Mouse (Mus musculus) embryo, embryonic 11 days (tissue): ENCODE data around the gene Nckap5.

Experiments
- DNase-seq: peaks from one replicate; pipeline ENCODE4 v3.0.0-alpha.2; 2015

Gene Nckap5

DNA sequence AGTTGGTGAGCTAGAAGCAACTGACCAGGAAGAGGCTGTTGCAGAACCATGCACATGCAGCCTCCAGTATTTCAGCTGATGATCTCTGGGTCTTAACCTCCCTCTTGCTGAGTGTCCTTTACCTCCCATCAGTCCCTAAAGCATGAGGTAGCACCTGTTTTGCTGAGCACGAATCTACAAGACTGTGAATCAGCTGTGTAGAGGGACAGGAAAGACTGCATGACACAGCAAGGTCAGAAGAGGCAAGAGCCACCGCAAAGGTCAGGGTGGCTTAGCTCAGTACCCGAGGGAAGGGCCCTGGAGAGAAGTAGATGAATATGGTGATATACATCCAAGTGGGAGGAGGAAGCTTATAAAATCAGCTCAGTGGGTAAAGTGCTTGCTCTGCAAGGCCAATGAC, 66.4 kb downstream of the Nckap5 start:
- DNase-seq = no peak

GRCm38 (mm10) chr1:126763192-126763591, 67.4 kb downstream of the Nckap5 start:
- no peak for DNase-seq

GRCm38 (mm10) chr1:126760386-126760785, 70.2 kb downstream of the Nckap5 start:
- no peak for DNase-seq

- DNase-seq = no peak
Observed at GRCm38 (mm10) chr1:126755682-126756081, 74.9 kb downstream of the Nckap5 start.

DNA sequence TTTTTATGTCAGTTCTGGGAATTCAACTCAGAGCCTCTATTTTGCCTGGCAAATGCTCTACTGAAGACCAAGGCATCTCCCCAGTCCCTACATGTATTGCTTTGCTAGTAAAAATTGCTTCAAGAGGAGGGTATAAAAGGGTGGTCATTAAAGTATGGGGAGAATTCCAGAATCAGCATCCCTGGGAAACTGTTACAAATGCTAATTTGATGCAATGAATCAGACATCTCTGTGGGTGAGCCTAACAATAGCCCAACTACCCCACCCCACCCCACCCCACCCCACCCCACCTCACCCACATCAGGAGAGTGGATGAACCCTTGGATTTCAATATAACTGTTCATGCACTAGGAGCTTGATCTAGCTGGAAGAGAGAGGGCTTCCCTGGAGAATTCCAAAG, 77.0 kb downstream of the Nckap5 start:
- DNase-seq = no peak

- peak; percentile 32 for DNase-seq
Observed at GRCm38 (mm10) chr1:126752247-126753037, 78.2 kb downstream of the Nckap5 start.

DNA sequence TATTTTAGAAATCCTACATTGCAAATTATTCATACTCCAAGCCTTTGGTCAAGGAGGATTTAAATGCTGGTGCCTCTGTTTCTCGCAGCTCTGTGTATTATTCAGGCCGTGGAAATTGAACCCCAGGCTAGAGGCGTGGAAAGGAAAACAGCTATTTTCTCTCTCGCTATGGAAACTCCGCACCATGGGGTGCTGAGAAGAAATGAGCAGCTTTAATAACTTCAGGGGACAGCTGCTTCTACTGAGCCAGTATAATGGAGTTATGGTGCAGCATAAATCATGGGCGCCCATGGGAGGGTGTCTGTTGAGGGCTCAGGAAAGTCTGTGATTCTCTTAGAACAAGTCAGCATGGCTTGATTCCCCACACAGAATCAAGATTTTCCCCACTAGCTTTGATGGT, 79.5 kb downstream of the Nckap5 start:
- no peak for DNase-seq

DNA sequence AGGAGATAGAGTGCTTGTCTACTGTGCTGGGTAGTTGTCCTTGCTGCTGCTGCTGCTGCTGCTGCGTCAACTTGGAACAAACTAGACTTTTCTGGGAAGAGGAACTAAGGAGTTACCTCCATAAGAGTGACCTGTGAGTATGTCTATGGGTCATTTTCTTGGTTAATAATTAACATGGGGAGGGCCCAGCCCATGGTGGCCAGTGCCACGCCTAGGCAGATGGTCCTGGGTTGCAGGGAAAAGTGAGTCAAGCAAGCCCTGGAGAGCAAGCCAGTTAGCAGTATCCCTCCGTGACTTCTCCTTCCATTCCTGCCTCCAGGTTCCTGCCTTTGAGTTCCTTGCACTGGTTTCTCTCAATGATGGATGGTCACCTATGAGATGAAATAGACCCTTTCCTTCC, 80.4 kb downstream of the Nckap5 start:
- DNase-seq = no peak

GRCm38 (mm10) chr1:126747914-126748313, 82.7 kb downstream of the Nckap5 start:
- DNase-seq = no peak

DNA sequence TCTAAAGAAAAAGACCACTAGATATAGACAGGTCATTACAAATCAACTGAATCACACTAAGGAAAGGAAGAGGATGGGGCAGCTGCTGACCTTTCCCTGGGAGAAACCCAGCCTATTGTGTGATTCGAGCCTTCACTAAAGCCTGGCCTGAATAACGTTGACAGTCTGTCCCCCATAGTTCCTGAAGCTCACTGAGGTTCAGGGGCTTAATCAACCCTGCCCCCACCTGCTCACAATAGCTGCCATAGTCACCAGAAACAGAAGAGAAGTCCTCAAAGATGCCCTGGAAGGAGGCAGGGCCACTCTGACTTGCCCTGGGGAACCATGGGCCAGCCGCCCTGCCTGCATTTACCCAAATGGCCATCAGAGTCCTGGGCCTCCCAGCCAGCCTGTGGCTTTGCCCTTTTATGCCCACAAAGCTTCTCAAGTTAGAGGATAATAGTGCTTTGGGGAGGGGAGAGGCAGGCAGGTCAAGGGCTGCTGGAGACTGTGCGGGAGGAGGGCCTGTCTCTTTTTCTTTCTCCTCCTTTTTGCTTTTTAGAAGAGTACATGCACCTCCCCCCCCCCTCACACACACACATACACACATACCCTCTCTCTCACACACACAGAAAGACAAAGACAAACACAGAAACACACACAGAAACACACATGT, 85.0 kb downstream of the Nckap5 start:
- peak; percentile 59 for DNase-seq

DNA sequence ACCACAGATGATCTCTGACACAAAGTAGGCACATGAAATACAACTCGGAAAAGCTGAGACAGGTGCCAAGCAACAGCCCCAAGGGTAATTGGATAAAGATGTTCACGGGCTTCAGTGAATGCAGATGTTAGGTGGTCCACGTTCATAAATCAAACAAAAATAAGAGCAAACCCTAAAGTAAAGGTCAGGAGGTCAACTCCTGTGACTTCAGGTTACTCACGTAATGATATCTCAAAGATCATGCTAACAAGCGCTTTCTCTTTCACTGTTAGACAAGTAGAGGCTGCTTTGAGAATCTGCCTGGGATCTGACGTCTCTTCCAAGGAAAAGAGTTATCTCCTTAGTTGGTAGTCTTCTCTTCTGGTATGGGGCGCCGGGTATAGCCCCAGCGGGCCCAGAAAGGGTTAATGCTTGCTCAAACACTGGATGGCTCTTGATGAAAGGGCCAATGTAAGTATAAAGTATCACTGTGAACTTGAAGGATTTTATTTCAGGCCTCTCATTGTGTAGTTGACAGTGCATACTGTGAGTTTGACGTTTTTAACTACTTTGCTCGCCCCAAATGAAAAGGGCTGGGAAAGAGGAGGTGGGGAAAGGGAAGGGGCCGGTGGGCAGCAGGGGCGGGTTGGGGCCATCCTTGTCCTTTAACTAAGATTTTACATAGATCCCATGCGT, 85.8 kb downstream of the Nckap5 start:
- DNase-seq = peak; percentile 46

DNA sequence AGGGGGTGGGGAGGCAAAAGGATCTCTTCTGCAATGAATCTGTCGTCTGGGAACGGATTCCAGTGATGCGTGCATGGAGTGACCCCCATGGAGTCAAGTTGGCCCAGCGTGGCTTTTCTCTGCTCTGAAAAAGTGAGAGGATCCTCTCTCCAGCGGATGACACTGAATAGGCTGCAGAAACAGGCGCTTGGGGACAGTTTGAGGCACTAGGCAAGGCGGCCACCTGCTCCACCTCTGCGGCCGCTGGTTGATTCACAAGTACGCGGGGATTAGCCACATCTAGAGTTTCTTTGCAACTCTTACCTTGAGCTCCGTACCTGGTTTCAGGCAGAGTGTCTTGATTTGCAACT, 92.3 kb downstream of the Nckap5 start:
- peak; percentile 76 for DNase-seq

- DNase-seq = no peak
Observed at GRCm38 (mm10) chr1:126737554-126738290, 92.9 kb downstream of the Nckap5 start.

DNA sequence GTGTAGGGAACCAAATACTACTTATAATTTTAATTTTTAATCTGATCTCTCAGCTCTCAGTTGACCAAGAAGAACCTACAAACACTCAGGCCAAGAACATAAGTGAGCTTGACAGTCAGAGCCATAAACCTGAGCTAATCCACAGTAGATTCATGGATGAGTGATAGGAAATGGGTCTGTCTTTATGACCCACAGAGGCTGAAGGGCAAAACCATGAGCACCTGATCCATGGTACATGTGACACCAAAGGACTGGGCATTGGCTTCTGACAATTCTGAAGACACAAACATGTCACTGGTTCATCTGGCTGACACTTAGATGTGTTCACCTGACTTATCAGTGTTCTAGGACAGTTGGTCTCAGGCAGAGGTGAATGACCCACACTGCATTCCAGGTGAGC, 98.9 kb downstream of the Nckap5 start:
- no peak for DNase-seq

GRCm38 (mm10) chr1:126726400-126727055, 104.1 kb downstream of the Nckap5 start:
- DNase-seq = peak; percentile 56

DNA sequence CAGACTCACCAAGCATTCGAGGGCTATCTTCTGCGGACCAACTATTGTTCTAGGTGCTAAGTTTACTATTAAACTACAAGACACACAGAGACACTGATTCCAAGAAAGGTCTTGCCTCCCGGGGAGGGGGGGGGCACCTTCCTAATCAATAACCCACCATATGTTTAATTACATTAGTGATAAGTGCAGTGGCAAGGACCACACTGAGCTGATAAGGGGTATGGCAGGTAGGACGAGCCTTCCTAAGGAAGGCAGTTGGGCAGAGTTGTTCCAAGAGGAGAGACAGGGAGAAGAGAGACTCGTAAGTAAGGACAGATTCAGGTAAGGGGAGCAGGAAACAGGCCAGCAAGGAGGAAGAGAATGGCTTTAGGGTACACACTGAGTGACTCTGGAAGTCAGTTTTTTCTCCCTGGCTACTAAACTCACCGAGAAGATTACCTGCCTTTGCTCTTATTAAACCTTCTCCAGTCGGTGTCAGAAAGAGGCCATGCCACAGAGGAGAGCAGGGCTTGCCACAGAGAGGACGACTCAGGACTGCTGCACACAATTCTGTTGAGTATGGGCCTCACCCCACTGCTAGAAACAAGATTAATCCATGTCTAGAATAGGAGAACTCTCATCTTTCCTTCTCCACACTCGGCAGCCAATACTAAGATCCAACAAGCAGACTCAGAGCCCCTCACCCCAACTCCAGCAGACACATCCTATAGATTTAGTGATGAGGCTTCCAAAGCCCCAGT, 104.8 kb downstream of the Nckap5 start:
- no peak for DNase-seq

GRCm38 (mm10) chr1:126721917-126722316, 108.7 kb downstream of the Nckap5 start:
- DNase-seq = no peak

DNA sequence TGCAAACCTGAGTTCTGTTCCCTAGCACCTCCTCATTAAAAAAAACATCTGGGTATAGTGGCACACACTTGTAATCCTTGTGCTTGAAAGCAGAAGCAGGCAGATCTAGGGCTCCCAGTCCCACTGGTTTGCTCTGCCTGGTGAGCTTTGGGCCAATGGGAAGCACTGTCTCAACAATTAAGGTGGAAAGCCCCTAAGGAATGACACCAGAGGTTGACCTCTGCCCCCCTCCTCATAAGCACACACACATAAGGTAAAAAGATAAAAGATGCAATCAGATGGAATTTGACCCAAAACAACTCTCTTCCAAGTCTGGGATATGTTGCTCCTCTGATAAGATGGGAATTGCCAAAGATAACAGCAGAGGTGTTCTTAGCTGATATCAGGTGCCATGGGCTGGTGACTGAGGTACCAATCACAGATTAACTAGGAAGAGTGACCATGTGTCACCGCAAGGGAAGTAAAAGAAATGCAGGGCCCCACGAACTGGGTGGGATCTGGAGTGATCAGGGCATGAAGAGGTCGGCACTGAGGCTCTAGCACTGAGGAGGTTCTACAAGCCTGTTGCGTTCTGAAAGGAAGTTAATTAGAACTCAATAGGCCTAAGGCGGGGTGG, 110.8 kb downstream of the Nckap5 start:
- DNase-seq = no peak

DNA sequence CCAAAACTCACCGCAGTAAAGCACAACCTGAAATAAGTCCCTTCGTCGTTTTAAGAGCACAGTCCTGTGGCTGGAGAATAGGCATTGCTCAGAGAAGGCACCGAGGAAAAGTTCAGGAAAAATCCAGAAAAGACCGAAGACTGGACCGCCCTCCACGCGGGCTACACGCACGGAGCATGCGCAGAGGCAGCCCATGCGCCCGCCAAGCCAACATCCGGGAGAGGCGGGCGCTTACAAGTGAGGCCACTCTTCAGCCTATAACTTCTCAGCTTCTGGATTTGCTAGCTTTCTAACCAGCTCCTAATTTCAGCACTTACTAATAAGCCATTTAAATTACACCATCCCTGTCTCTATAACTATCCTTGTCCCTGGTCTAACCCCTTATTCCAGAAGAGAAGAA, 124.0 kb downstream of the Nckap5 start:
- DNase-seq = no peak

DNA sequence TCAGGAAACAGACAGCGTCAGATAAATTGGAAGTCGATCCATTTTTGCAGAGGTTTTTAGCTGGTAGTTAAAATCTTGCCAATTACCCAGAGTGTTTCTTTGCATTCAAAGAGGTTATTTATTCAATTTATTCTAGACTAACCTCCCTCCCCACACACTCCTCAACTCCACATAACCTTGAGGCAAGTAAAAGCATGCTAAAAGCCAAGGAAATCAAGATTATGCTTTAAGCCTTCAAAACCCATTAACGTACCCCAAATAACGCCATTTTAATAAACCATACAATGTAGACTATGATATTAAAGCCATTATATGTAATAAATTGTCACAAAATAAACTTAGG, 129.7 kb downstream of the Nckap5 start:
- no peak for DNase-seq

DNA sequence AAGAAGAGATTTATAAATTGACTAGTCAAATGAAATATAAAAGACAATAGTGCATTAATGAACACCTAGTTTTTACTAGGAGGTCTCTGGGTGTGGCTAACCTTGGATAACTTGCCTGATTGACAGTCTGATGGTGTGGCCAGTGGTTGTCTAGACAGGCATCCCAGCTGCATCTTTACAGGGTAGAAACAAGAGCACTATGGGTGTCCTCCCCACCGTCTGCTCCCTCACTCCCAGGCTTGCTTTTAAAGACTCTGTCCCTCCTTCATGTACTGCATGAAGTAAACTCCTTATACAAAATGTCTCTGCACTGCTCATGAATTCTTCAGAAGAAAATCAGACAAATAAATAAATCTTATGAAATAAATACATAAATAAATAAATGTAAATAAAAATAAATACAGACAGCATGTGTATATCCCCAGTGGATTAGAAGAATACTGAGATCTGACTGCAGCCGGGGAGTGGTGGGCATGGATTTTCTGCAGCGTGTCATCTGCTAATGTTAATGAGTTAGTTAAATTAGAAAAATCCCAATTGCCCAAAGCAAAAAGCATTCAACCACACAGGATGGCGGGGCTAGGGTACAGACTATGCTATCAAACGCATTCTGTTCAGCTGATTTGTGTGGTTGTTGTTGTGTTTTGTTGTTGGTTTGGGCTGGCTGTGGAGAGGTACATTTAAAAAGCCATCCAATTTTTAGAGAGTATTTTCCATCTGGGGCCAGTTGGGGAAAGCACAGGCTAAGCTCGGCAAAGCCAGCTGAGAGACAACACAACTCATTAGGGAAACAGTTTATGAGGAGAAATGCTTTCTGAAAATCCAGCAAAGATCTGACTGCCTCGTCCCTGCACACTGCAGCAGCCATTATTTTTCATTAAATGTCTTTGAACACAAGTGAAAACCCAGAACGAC, 130.3 kb downstream of the Nckap5 start:
- DNase-seq = no peak
